Mouse (Mus musculus): ENCODE data around the gene Zfp128.
A peak's percentile ranks its signal among the peaks of the same experiment; 100 is the strongest.
"Not testable (repeated sequence)": the region's sequence is repeated elsewhere in the genome, so short reads cannot be mapped to it uniquely, and the experiment has no call there.

Gene Zfp128

GRCm38 (mm10) chr7:12921705-12922465 lies 40.9 kb downstream of the Zfp128 start, which contains the start of gene Rps5:
TSS of gene Rps5 (plus strand) at chr7:12922290.
- peak; percentile 97 for DNase-seq (ENCODE audit: low spot score)

GRCm38 (mm10) chr7:12922729-12923128 lies 41.8 kb downstream of the Zfp128 start:
- DNase-seq (ENCODE audit: low spot score): no peak

GRCm38 (mm10) chr7:12926316-12926715 lies 45.3 kb downstream of the Zfp128 start:
- no peak for DNase-seq (ENCODE audit: low spot score)

- peak; percentile 67 for DNase-seq (ENCODE audit: low spot score)
Observed at GRCm38 (mm10) chr7:12927191-12927680, 46.3 kb downstream of the Zfp128 start, which contains the start of gene Rnf225. TSS of gene Rnf225 (plus strand) at chr7:12927416.

GRCm38 (mm10) chr7:12927693-12928589 lies 47.0 kb downstream of the Zfp128 start:
- DNase-seq (ENCODE audit: low spot score): peak; percentile 64

- no peak for DNase-seq (ENCODE audit: low spot score)
Observed at GRCm38 (mm10) chr7:12933615-12934140, 52.7 kb downstream of the Zfp128 start.

GRCm38 (mm10) chr7:12934808-12935207 lies 53.8 kb downstream of the Zfp128 start:
- no peak for DNase-seq (ENCODE audit: low spot score)

GRCm38 (mm10) chr7:12937254-12937803 lies 56.4 kb downstream of the Zfp128 start:
- DNase-seq (ENCODE audit: low spot score): not testable (repeated sequence)

GRCm38 (mm10) chr7:12940599-12940998 lies 59.6 kb downstream of the Zfp128 start:
- no peak for DNase-seq (ENCODE audit: low spot score)

All from testis, postnatal 10 days (tissue).